Mouse (Mus musculus) forebrain, embryonic 10.5 days (tissue): ENCODE results near the gene Dnal1. TPM values are rescaled to one million over a fixed set of nuclear protein-coding genes. Genes with fewer than 3 reads are reported as not detected.
A peak's percentile ranks its signal among the peaks of the same experiment; 100 is the strongest.

Source experiments
- DNase-seq: peaks from one replicate; pipeline ENCODE4 v3.0.0-alpha.2; 2017; ENCODE audit warnings: low spot score; ENCODE audit errors: extremely low spot score
- H3K27ac ChIP-seq: fragments of 300-500 bp; sonication (generic); 2 replicates; pipeline ENCODE4 v1.5.1; 2016; ENCODE audit warnings: mild to moderate bottlenecking
- H3K27me3 ChIP-seq: fragments of 300-500 bp; sonication (generic); 2 replicates; pipeline ENCODE4 v1.6.1; 2016; ENCODE audit warnings: mild to moderate bottlenecking; ENCODE audit not compliant: poor library complexity, severe bottlenecking
- H3K36me3 ChIP-seq: fragments of 300-500 bp; sonication (generic); replicated peaks from 2 replicates; pipeline ENCODE4 v1.6.1; 2016; ENCODE audit warnings: mild to moderate bottlenecking, moderate library complexity
- H3K4me1 ChIP-seq: fragments of 300-500 bp; sonication (generic); 2 replicates; pipeline ENCODE4 v1.6.1; 2016
- H3K4me3 ChIP-seq: fragments of 300-500 bp; sonication (generic); 2 replicates; pipeline ENCODE4 v1.5.1; 2016; ENCODE audit warnings: mild to moderate bottlenecking, moderate library complexity
- H3K9me3 ChIP-seq: fragments of 300-500 bp; sonication (generic); 2 replicates; pipeline ENCODE4 v1.6.1; 2016; ENCODE audit warnings: mild to moderate bottlenecking, moderate library complexity
- WGBS: fragments of 180-500 bp; shearing (Covaris S2); methylation state at CpG from one replicate; pipeline ENCODE4 v1.1.7; 2016; 5-methylcytosine and 5-hydroxymethylcytosine counted together
- polyA plus RNA-seq: library from polyadenylated mRNA; unstranded; fragments of >200 nt; fragmentation: Nextera tagmentation; extraction: Ambion mirVana; gene quantifications from 2 replicates; pipeline ENCODE4 v1.2.1, GENCODE M21; 2016

Dnal1 gene
- polyA plus RNA-seq, 1 experiment from 2014 or later = 4.2 TPM

GRCm38 (mm10) chr12:84174190-84174811, 60.1 kb downstream of the Dnal1 start:
- peaks cover 51% of the 10 kb centered on the region for H3K36me3 ChIP-seq
- H3K4me3 ChIP-seq = no peak overlapping the region
- 84% methylated on average over 9 of the region's 9 CpGs for WGBS
- peaks cover 57% of the 10 kb centered on the region for H3K4me1 ChIP-seq
- H3K27ac ChIP-seq = peak overlapping the region; percentile 88
- H3K9me3 ChIP-seq = no peaks in the 10 kb centered on the region
- H3K27me3 ChIP-seq = no peaks in the 10 kb centered on the region
- DNase-seq = no peak

DNA sequence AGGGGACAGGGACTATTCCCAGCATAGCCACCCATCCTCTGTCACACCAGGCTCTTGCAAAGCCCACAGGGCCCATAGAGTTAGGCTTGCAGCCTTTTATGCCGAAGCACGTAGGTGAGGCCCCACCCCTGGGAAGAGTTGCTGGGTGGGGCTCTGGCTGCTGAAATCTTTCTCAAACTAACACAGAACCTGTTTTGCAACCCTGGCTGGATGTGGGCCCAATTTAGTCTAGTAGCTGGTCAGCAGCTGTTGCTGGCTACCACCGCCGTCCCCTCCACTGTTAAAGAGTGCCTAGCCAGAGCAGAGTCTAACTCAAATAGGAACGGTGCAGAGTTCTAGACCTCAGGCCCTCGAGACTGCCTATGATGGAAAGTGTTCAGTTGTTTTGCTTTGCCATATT, 60.7 kb downstream of the Dnal1 start:
- DNase-seq = no peak

DNA sequence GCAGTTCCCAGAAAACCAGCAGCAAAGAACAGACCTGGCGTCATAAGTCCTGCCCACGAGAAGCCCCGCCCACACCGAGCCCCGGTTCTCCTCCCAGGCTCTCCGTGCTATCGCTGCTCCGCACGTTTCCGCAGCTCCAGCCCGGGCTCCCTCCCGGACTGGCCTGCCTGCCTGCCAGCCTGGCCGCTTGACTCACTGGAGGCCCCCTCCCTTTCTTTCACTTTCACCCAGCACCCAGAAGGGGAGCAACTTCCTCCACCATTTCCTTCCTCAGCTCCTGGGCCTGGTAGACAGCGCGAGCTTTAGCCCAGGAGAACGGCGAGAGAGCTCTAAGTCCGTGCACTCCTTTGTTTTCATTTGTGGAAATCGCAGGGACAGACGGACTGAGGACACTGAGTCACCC, 61.5 kb downstream of the Dnal1 start:
- H3K4me1 ChIP-seq = peaks cover 68% of the 10 kb centered on the region
- 2% methylated on average over 20 of the region's 20 CpGs for WGBS
- H3K9me3 ChIP-seq = no peaks in the 10 kb centered on the region
- peak; percentile 74 for DNase-seq
- peak overlapping the region; percentile 88 for H3K27ac ChIP-seq
- no peaks in the 10 kb centered on the region for H3K27me3 ChIP-seq
- H3K4me3 ChIP-seq = peak overlapping the region; percentile 49
- H3K36me3 ChIP-seq = peaks cover 38% of the 10 kb centered on the region

More for the DNA sequence above, 60.7 kb downstream of the Dnal1 start:
- H3K4me1 ChIP-seq = peaks cover 60% of the 10 kb centered on the region
- no peaks in the 10 kb centered on the region for H3K27me3 ChIP-seq
- H3K36me3 ChIP-seq = peaks cover 45% of the 10 kb centered on the region
- no peaks in the 10 kb centered on the region for H3K9me3 ChIP-seq
- 82% methylated on average over 6 of the region's 6 CpGs for WGBS
- no peak overlapping the region for H3K4me3 ChIP-seq
- H3K27ac ChIP-seq = peak overlapping the region; percentile 88

DNA sequence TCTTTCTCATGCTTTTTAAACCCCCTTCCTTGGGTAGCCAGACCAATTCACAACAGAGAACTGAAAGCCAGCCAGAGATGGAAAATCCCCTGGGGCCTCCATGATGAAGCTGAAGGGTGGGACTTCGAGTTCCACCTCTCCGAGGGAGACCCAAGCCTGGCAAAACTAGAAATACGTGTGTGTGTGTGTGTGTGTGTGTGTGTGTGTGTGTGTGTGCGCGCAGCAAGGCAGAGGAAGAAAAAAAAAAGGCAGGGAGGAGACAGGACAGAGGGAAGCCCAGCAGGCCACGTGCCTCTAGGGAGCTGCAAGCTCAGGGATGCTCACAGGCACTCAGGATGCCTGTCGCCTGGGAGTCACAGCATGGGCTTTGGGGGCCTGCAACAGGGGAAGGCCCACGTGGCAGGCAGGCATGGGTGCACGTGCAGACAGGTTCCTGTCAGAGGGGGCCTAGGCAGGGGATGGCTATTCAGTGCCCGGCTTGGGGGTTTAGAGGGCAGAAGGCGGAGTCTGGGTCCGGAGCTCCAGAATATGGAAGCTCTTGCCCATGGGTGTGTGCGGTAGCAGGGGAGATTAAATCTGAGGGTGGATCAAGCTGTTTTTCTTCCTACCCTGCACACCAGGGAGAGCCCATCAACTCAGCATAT, 62.1 kb downstream of the Dnal1 start:
- H3K27me3 ChIP-seq = no peaks in the 10 kb centered on the region
- 5% methylated on average over 13 of the region's 13 CpGs for WGBS
- no peaks in the 10 kb centered on the region for H3K9me3 ChIP-seq
- peaks cover 32% of the 10 kb centered on the region for H3K36me3 ChIP-seq
- peak overlapping the region; percentile 49 for H3K4me3 ChIP-seq
- peaks cover 74% of the 10 kb centered on the region for H3K4me1 ChIP-seq
- H3K27ac ChIP-seq = peak overlapping the region; percentile 88
- DNase-seq = peak; percentile 41

DNA sequence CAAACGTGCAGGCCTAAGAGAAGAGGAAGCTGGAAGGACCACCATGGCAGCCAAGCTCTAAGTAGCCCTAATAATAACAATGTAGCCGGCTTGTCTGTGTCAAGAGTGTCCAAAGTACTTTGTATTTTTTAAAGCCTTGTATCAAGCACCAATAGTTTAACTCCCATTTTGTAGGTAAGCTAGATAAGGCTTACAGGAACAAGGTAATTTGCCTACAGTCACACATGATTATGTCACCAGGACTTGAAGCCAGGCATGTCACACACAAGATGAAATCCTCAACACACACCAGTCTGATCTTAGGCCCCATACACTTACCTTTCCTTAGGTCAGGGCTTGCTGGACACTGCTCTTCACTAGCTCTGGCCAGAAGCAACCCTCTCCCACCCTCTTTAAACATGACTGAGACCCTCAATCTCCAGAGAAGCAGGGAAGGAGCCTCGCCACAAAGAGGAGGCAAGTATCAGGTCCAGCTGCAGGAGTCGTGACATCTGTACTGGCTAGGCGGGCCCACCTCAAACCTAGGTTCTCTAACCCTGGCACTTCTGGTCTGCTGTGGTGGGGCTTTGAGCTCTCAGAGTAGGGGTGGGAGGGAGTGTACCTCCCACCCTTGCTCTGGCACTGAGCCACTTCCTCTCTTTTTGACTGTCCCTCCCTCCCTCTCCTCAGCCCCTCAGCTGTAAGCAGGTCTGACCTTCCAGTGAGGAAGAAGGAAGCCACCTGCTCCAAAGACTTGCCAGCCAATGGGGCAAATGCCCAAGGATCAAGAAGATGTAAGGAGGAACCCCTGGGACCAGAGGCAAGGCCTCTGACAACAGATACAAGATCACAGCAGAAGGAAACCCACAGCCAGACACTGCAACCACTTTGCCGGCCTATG, 63.0 kb downstream of the Dnal1 start:
- H3K4me3 ChIP-seq = peak overlapping the region; percentile 49; the same call in 1 of the 2 replicates
- DNase-seq = no peak
- no peaks in the 10 kb centered on the region for H3K9me3 ChIP-seq
- H3K36me3 ChIP-seq = peaks cover 23% of the 10 kb centered on the region
- H3K4me1 ChIP-seq = peaks cover 83% of the 10 kb centered on the region
- WGBS = 42% methylated on average over 6 of the region's 6 CpGs
- peak overlapping the region; percentile 88 for H3K27ac ChIP-seq
- H3K27me3 ChIP-seq = no peaks in the 10 kb centered on the region

DNA sequence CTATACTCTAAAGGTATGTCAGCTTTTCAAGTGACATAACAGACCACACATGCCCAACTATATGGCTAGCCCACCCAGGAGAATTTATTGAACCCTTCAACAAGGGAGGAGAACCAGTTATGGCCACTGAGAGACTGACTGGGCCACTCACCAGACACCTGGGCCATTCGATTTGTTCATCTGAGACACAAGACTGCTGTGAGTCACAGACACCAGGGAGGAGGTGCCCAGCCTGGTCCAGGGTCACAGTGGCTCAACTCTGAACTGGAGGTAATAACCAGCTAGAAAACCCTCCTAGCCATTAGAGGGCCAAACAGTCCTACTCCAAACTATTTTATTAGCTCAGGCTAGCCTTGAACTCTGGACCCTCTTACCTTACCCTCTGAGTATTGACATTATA, 63.9 kb downstream of the Dnal1 start:
- Histone ChIP-seq H3K4me3 (no peak overlapping the region), H3K9me3 (no peaks in the 10 kb centered on the region), H3K4me1 (peaks cover 83% of the 10 kb centered on the region), H3K27me3 (no peaks in the 10 kb centered on the region), H3K36me3 (peaks cover 15% of the 10 kb centered on the region), H3K27ac (peak overlapping the region; percentile 88)
- 64% methylated on average over 1 of the region's 1 CpGs for WGBS
- no peak for DNase-seq

DNA sequence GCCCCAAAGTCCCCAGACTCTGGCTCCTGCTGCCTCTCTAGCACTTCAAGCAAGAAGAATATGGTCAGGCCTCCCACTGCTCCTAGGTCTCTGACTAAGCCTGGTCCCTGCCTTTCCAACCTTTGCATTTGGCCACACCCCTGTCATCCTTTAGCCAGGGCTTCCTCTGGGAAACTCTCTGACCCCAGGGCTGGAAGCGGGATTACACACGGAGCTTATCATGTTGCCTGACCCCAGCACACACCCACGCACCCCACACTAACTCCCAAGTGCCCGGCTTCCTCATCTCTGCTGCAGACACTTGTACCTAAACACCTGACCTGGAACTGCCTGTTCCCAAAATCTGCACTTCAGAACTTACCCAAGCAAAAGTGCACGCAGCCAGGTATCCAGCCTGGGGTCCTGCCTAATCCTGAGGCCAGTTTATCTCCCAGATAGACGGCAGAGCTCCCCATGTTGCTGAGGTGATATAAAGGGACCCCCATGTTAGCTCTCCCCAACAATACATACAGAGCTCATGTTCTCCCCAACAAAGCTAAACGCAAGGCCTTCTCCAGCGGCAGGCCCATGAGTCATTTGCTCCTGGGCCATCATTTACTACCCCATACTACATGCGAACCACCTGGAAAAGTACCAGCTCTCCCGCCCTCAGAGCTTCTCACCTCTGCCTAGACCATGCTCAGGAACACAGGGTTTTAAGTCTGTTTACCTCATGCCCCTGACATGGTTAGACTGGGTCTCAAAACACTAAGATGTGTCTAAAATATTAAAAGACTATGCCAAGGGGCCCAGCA, 64.7 kb downstream of the Dnal1 start:
- no peak overlapping the region for H3K4me3 ChIP-seq
- H3K4me1 ChIP-seq = peaks cover 81% of the 10 kb centered on the region
- DNase-seq = no peak
- H3K36me3 ChIP-seq = peaks cover 9% of the 10 kb centered on the region
- 69% methylated on average over 10 of the region's 10 CpGs for WGBS
- no peaks in the 10 kb centered on the region for H3K27me3 ChIP-seq
- H3K9me3 ChIP-seq = no peaks in the 10 kb centered on the region
- H3K27ac ChIP-seq = peak overlapping the region; percentile 88; the same call in 1 of the 2 replicates

DNA sequence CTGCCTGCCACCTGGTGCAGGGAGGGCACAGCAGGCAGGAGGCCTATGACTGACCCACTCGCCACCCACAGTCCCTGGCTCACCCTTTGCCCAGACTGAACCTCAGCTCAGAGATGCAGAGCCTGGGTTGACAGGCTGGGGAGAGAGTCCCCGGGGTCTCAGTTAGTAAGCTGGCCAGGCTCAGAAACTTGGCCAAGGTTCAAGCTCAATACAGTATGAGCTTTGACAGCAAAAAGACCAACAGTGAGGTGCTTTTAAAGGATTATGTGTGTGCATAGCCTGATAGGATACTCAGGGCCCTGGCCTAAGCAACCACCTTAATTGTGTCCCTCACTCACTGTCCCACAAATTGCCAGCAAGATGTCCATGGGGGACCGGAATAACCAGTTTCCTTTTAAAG, 65.9 kb downstream of the Dnal1 start:
- Histone ChIP-seq H3K27me3 (no peaks in the 10 kb centered on the region), H3K36me3 (peaks cover 13% of the 10 kb centered on the region), H3K4me1 (peaks cover 69% of the 10 kb centered on the region), H3K4me3 (no peak overlapping the region), H3K9me3 (no peaks in the 10 kb centered on the region), H3K27ac (peak overlapping the region; percentile 45; the same call in 1 of the 2 replicates)
- 81% methylated on average over 3 of the region's 3 CpGs for WGBS
- no peak for DNase-seq

- no peak for DNase-seq
- whole genome bisulfite sequencing = 84% methylated on average over 8 of the region's 8 CpGs
- peaks cover 61% of the 10 kb centered on the region for H3K4me1 ChIP-seq
- no peaks in the 10 kb centered on the region for H3K27me3 ChIP-seq
- H3K27ac ChIP-seq = peak overlapping the region; percentile 45; the same call in 1 of the 2 replicates
- H3K36me3 ChIP-seq = peaks cover 18% of the 10 kb centered on the region
- no peaks in the 10 kb centered on the region for H3K9me3 ChIP-seq
- H3K4me3 ChIP-seq = peak overlapping the region; percentile 14; the same call in 1 of the 2 replicates
These were observed 66.7 kb downstream of the Dnal1 start for GRCm38 (mm10) chr12:84180701-84181435.

- peaks cover 54% of the 10 kb centered on the region for H3K4me1 ChIP-seq
- WGBS = 85% methylated on average over 6 of the region's 6 CpGs
- no peak overlapping the region for H3K4me3 ChIP-seq
- H3K27me3 ChIP-seq = no peaks in the 10 kb centered on the region
- peaks cover 6% of the 10 kb centered on the region; the same call in 1 of the 2 replicates for H3K9me3 ChIP-seq
- DNase-seq = no peak
- peaks cover 30% of the 10 kb centered on the region for H3K36me3 ChIP-seq
- peak overlapping the region; percentile 45; the same call in 1 of the 2 replicates for H3K27ac ChIP-seq
These were observed 67.8 kb downstream of the Dnal1 start for GRCm38 (mm10) chr12:84181999-84182398.

DNA sequence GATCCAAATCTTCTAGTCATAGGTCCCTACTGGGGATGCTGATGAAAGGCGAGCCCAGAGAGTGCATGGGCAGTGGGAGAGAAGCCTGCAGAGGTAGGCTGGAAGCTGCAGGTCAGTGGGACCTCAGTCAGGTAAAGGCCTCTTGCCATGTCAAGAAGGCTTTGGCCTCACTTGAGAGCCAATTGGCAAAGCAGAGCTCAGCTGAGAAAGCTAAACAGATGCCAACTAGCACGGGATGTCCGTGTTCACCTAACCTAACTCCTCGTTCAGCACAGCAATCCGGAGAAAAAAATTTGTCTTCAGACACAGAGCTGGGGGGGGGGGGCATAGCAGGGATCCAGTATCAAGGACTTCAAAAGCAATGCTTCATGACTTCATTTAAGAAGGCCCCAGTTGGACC, 70.8 kb downstream of the Dnal1 start:
- no peak for DNase-seq
- peaks cover 56% of the 10 kb centered on the region for H3K4me1 ChIP-seq

More for the DNA sequence above, 70.8 kb downstream of the Dnal1 start:
- Histone ChIP-seq H3K27ac (no peak overlapping the region), H3K27me3 (no peaks in the 10 kb centered on the region), H3K4me3 (no peak overlapping the region), H3K36me3 (peaks cover 42% of the 10 kb centered on the region), H3K9me3 (peaks cover 6% of the 10 kb centered on the region; the same call in 1 of the 2 replicates)
- WGBS = 90% methylated on average over 5 of the region's 5 CpGs
